Mouse (Mus musculus) liver, embryonic 14.5 days (tissue): ENCODE data around the gene Rpl13.

Experiments
- CTCF ChIP-seq: IDR thresholded peaks from 2 replicates; pipeline ENCODE4 v1.5.1; 2016; ENCODE audit warnings: antibody characterized with exemption, low read depth, control low read depth
- EP300 ChIP-seq: IDR thresholded peaks from 2 replicates; pipeline ENCODE4 v1.6.1; 2016; ENCODE audit warnings: antibody characterized with exemption, low read depth

DNA sequence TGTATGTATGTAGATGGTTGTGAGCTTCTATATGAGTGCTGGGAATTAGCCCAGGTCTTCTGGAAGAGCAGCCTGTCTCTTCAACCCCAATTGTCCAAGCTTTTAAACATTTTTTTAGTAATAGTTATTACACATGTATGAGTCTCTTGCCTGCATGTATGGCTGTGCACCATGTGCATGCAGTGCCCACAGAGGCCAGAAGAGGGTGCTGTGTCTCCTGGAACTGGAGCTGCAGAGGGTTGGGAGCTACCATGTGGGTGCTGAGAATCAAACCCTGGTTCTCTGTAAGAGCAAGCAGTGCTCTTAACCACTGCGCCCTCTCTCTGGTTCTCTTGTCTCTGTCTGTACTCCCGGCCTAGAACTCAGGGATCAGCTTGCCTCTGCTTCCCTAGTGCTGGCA lies 30.8 kb downstream of the Rpl13 start:
- TF ChIP-seq CTCF (peak; percentile 48; the same call in 1 of the 2 replicates), EP300 (no peak)
